Mouse (Mus musculus): Measurements from ENCODE around the gene Dpf3. TPM values are rescaled to one million over a fixed set of nuclear protein-coding genes. Genes with fewer than 3 reads are reported as not detected.

The Dpf3 gene
- total and polyA plus RNA-seq, 2 experiments from 2014 or later: 8.1 to 15.3 TPM

GRCm38 (mm10) chr12:83317646-83318443 is 169.7 kb downstream of the Dpf3 start:
- TF ChIP-seq CTCF (IDR thresholded peaks at IDR 0.05; ENCODE audit: low read depth): no peak
- Histone ChIP-seq H3K36me3 (ENCODE audit: insufficient read depth) (no peaks in the 10 kb centered on the region), H3K4me3 (ENCODE audit: low read depth, low read length) (no peak overlapping the region), H3K4me2 (ENCODE audit: low read depth) (no peak overlapping the region), H3K9me3 (ENCODE audit: low read length) (no peaks in the 10 kb centered on the region), H3K4me1 (ENCODE audit: insufficient read depth) (no peaks in the 10 kb centered on the region), H3K27ac (ENCODE audit: low read depth, low read length) (no peak overlapping the region), H3K27me3 (ENCODE audit: insufficient read depth, low read length) (no peaks in the 10 kb centered on the region), H3K9ac (no peak overlapping the region)
- no peak for ATAC-seq
- WGBS: 74% methylated on average over 8 of the region's 8 CpGs
- DNase-seq: no peak

- DNase-seq: no peak
- Histone ChIP-seq H3K36me3 (ENCODE audit: insufficient read depth) (no peaks in the 10 kb centered on the region), H3K4me3 (ENCODE audit: low read depth, low read length) (no peak overlapping the region), H3K9me3 (ENCODE audit: low read length) (no peaks in the 10 kb centered on the region), H3K27me3 (ENCODE audit: insufficient read depth, low read length) (no peaks in the 10 kb centered on the region), H3K4me1 (ENCODE audit: insufficient read depth) (no peaks in the 10 kb centered on the region), H3K4me2 (ENCODE audit: low read depth) (no peak overlapping the region), H3K9ac (no peak overlapping the region), H3K27ac (ENCODE audit: low read depth, low read length) (no peak overlapping the region)
- ATAC-seq: no peak
- no peak for TF ChIP-seq CTCF (IDR thresholded peaks at IDR 0.05; ENCODE audit: low read depth)
- 78% methylated on average over 7 of the region's 7 CpGs for WGBS
Observed at GRCm38 (mm10) chr12:83314666-83315065, 172.8 kb downstream of the Dpf3 start.

GRCm38 (mm10) chr12:83312818-83313217 is 174.7 kb downstream of the Dpf3 start:
- no peaks in the 10 kb centered on the region for H3K36me3 ChIP-seq (ENCODE audit: insufficient read depth)
- DNase-seq: no peak
- 93% methylated on average over 9 of the region's 9 CpGs for WGBS

GRCm38 (mm10) chr12:83310567-83310966 is 176.9 kb downstream of the Dpf3 start:
- Histone ChIP-seq H3K27ac (ENCODE audit: low read depth, low read length) (no peak overlapping the region), H3K9ac (no peak overlapping the region), H3K27me3 (ENCODE audit: insufficient read depth, low read length) (no peaks in the 10 kb centered on the region), H3K36me3 (ENCODE audit: insufficient read depth) (no peaks in the 10 kb centered on the region), H3K4me2 (ENCODE audit: low read depth) (no peak overlapping the region), H3K9me3 (ENCODE audit: low read length) (no peaks in the 10 kb centered on the region), H3K4me3 (ENCODE audit: low read depth, low read length) (no peak overlapping the region), H3K4me1 (ENCODE audit: insufficient read depth) (no peaks in the 10 kb centered on the region)
- TF ChIP-seq CTCF (IDR thresholded peaks at IDR 0.05; ENCODE audit: low read depth): no peak
- 66% methylated on average over 11 of the region's 11 CpGs for WGBS
- ATAC-seq: no peak
- no peak for DNase-seq

More at GRCm38 (mm10) chr12:83312818-83313217, 174.7 kb downstream of the Dpf3 start:
- H3K4me2 ChIP-seq (ENCODE audit: low read depth): no peak overlapping the region
- H3K4me3 ChIP-seq (ENCODE audit: low read depth, low read length): no peak overlapping the region
- ATAC-seq: no peak
- H3K9ac ChIP-seq: no peak overlapping the region
- H3K9me3 ChIP-seq (ENCODE audit: low read length): no peaks in the 10 kb centered on the region
- H3K27ac ChIP-seq (ENCODE audit: low read depth, low read length): no peak overlapping the region
- H3K27me3 ChIP-seq (ENCODE audit: insufficient read depth, low read length): no peaks in the 10 kb centered on the region
- no peaks in the 10 kb centered on the region for H3K4me1 ChIP-seq (ENCODE audit: insufficient read depth)
- no peak for TF ChIP-seq CTCF (IDR thresholded peaks at IDR 0.05; ENCODE audit: low read depth)

GRCm38 (mm10) chr12:83309031-83309804 is 178.3 kb downstream of the Dpf3 start:
- Histone ChIP-seq H3K27me3 (ENCODE audit: insufficient read depth, low read length) (no peaks in the 10 kb centered on the region), H3K9ac (no peak overlapping the region), H3K27ac (ENCODE audit: low read depth, low read length) (no peak overlapping the region), H3K4me3 (ENCODE audit: low read depth, low read length) (no peak overlapping the region), H3K9me3 (ENCODE audit: low read length) (no peaks in the 10 kb centered on the region), H3K4me2 (ENCODE audit: low read depth) (no peak overlapping the region), H3K36me3 (ENCODE audit: insufficient read depth) (no peaks in the 10 kb centered on the region), H3K4me1 (ENCODE audit: insufficient read depth) (no peaks in the 10 kb centered on the region)
- DNase-seq (no peak), ATAC-seq (no peak)
- 90% methylated on average over 11 of the region's 11 CpGs for WGBS
- TF ChIP-seq CTCF (IDR thresholded peaks at IDR 0.05; ENCODE audit: low read depth): no peak

- peaks cover 2% of the 10 kb centered on the region; the same call in 1 of the 2 replicates for H3K4me1 ChIP-seq (ENCODE audit: insufficient read depth)
- 64% methylated on average over 4 of the region's 4 CpGs for WGBS
- DNase-seq (no peak), ATAC-seq (no peak)
- no peak overlapping the region for H3K27ac ChIP-seq (ENCODE audit: low read depth, low read length)
- no peaks in the 10 kb centered on the region for H3K27me3 ChIP-seq (ENCODE audit: insufficient read depth, low read length)
- H3K9me3 ChIP-seq (ENCODE audit: low read length): no peaks in the 10 kb centered on the region
- no peak overlapping the region for H3K4me3 ChIP-seq (ENCODE audit: low read depth, low read length)
- H3K4me2 ChIP-seq (ENCODE audit: low read depth): no peak overlapping the region
- H3K36me3 ChIP-seq (ENCODE audit: insufficient read depth): no peaks in the 10 kb centered on the region
- no peak for TF ChIP-seq CTCF (IDR thresholded peaks at IDR 0.05; ENCODE audit: low read depth)
- no peak overlapping the region for H3K9ac ChIP-seq
Observed at GRCm38 (mm10) chr12:83308627-83309026, 178.9 kb downstream of the Dpf3 start.

- 59% methylated on average over 6 of the region's 6 CpGs for WGBS
- Histone ChIP-seq H3K4me2 (ENCODE audit: low read depth) (0 out of 2 replicates have a peak overlapping the region, but pooled peaks have one; percentile 15), H3K27ac (ENCODE audit: low read depth, low read length) (peak overlapping the region; percentile 83), H3K36me3 (ENCODE audit: insufficient read depth) (no peaks in the 10 kb centered on the region), H3K9me3 (ENCODE audit: low read length) (no peaks in the 10 kb centered on the region), H3K4me1 (ENCODE audit: insufficient read depth) (peaks cover 21% of the 10 kb centered on the region), H3K4me3 (ENCODE audit: low read depth, low read length) (no peak overlapping the region), H3K27me3 (ENCODE audit: insufficient read depth, low read length) (no peaks in the 10 kb centered on the region), H3K9ac (peak overlapping the region; percentile 43; the same call in 1 of the 2 replicates)
- ATAC-seq (no peak), DNase-seq (no peak)
- no peak for TF ChIP-seq CTCF (IDR thresholded peaks at IDR 0.05; ENCODE audit: low read depth)
Observed at GRCm38 (mm10) chr12:83303221-83303620, 184.3 kb downstream of the Dpf3 start.
